ENCODE assay signal across 8 mouse cellular contexts in the genomic region with DNA sequence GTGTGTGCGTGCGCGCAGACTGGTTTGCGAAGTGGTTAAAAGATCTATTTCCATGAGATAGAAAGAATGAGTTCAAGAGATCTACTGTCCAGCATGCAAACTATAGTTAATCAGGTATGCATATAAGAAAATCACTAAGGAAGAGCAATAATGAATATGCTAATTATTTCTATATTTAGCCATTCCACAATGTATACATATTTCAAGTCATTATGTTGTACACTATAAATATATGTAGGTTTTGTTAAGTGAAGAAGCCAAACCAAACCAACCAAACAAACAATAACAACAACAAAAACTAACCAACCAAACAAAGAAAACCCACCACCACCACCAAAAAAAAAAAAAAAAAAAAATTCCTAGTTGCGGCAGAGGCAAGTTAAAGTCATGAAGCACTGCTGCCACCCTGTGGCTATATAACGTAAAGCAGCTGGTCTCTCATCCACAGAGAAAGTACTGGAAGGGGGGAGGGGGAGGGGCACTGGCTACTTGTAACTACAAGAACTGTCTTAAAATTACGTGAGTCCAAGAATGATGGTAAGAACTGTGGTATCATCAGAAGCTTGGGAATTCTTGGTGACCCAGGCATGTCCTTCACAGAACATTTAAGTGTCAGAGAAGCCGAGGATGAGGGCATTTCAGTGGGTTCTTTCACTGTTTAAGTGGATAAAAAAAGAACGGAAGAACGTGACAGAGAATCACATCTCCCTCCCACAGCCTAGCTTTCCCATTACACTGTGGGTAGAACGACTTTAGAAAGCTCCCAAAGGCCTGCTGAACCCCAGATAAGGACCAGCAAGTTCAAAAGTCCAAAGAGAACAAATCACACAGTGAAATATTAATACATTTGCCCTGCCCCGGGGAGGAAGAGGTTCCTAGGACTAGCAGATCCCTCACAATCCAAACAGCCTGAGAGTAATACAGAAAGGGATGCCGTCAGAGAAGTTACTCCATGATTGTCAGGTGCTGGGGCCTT. TPM values are rescaled to one million over a fixed set of nuclear protein-coding genes. Genes with fewer than 3 reads are reported as not detected.
DNase-seq lines count a peak whose midpoint lies in the region; ATAC-seq and TF ChIP-seq lines count a peak whose summit lies in the region.

No protein-coding gene starts in this region.

- no peaks in the 10 kb centered on the region for H3K27me3 ChIP-seq in kidney, embryonic 15.5 days
- H3K27me3 ChIP-seq in midbrain, embryonic 14.5 days (ENCODE audit: control insufficient read depth, insufficient read depth, low read length) = no peaks in the 10 kb centered on the region

- no peak overlapping the region for H3K4me3 ChIP-seq in kidney, embryonic 15.5 days (replicated peaks)
- no peak overlapping the region for H3K4me3 ChIP-seq in gastrocnemius, adult 2 months
- H3K4me3 ChIP-seq in midbrain, embryonic 14.5 days (replicated peaks; ENCODE audit: low read depth, low read length) = no peak overlapping the region

- no peak overlapping the region for H3K4me2 ChIP-seq in kidney, embryonic 15.5 days
- no peak overlapping the region for H3K4me2 ChIP-seq in midbrain, embryonic 14.5 days (ENCODE audit: low read length)

- intact Hi-C loops in gastrocnemius, adult 2 months (cut with DNase I) = loop anchor here (1.0 to 2.0 kb wide), 2 partner anchors 54 to 117 kb away; no protein-coding TSS in a partner anchor
- intact Hi-C loops in left cerebral cortex, postnatal 14 days (cut with DNase I) = loop anchor here (2.0 to 5.0 kb wide), 2 partner anchors 55 to 116 kb away; no protein-coding TSS in a partner anchor

- no peaks in the 10 kb centered on the region for H3K9me3 ChIP-seq in kidney, embryonic 15.5 days (replicated peaks)
- H3K9me3 ChIP-seq in midbrain, embryonic 14.5 days (ENCODE audit: control insufficient read depth, low read length) = no peaks in the 10 kb centered on the region

- WGBS in kidney, embryonic 15.5 days = 55% methylated on average over 13 of the region's 13 CpGs
- WGBS in midbrain, embryonic 14.5 days = 57% methylated on average over 13 of the region's 13 CpGs

- H3K36me3 ChIP-seq in kidney, embryonic 15.5 days = no peaks in the 10 kb centered on the region
- no peaks in the 10 kb centered on the region for H3K36me3 ChIP-seq in midbrain, embryonic 14.5 days (ENCODE audit: control insufficient read depth, insufficient read depth, low read length)

- peak; percentile 70 for TF ChIP-seq CTCF in gastrocnemius, adult 2 months (IDR thresholded peaks at IDR 0.05)

- ATAC-seq in kidney, embryonic 15.5 days (replicated peaks; ENCODE audit: low FRiP score) = no peak
- ATAC-seq in inflammation-experienced regulatory T-cells, adult 6 months = peak; percentile 79
- peak; percentile 75; the same call in 1 of the 2 replicates for ATAC-seq in midbrain, embryonic 14.5 days (ENCODE audit: low FRiP score, low TSS enrichment)

- H3K4me1 ChIP-seq in kidney, embryonic 15.5 days = no peaks in the 10 kb centered on the region
- H3K4me1 ChIP-seq in midbrain, embryonic 14.5 days (ENCODE audit: control insufficient read depth, insufficient read depth, low read length) = no peaks in the 10 kb centered on the region

- H3K9ac ChIP-seq in kidney, embryonic 15.5 days = no peak overlapping the region
- H3K9ac ChIP-seq in midbrain, embryonic 14.5 days (replicated peaks; ENCODE audit: low read length) = no peak overlapping the region

- H3K27ac ChIP-seq in kidney, embryonic 15.5 days = no peak overlapping the region
- no peak overlapping the region for H3K27ac ChIP-seq in gastrocnemius, adult 2 months
- H3K27ac ChIP-seq in midbrain, embryonic 14.5 days (replicated peaks; ENCODE audit: low read depth, low read length) = no peak overlapping the region

- peak; percentile 84 for DNase-seq in kidney, adult 18-20 months
- DNase-seq in cerebellum, postnatal 25 days = peak; percentile 68 to 86
- peak; percentile 74 for DNase-seq in gastrocnemius, adult 2 months
- peak; percentile 92 to 94 for DNase-seq in left cerebral cortex, postnatal 14 days (ENCODE audit: low spot score in 2 of 2)
- DNase-seq in midbrain, embryonic 14.5 days = peak; percentile 93
- peak; percentile 38 for DNase-seq in spleen, adult 12 weeks (ENCODE audit: low spot score)

RNA-seq across cellular contexts. Expression of a gene that starts 19.8 kb away (rescaled TPM):
- polyA plus RNA-seq in kidney, embryonic 15.5 days (2015; fragmentation: Nextera tagmentation; extraction: Ambion mirVana) = 96.8 and 103 TPM in 2 replicates
- total RNA-seq in gastrocnemius, adult 2 months (2021) = 10 to 100 TPM; 21.9 to 28.6 TPM
- polyA plus RNA-seq in inflammation-experienced regulatory T-cells, adult 6 months (2017; shearing (Covaris generic)) = 1 to 10 TPM; 8.0 to 9.7 (median 8.3) TPM
- total RNA-seq in left cerebral cortex, postnatal 14 days (2021) = 100 to 1,000 TPM; 103 to 105 TPM
- 70.4 and 80.1 TPM in 2 replicates for polyA plus RNA-seq in midbrain, embryonic 14.5 days (2014; fragmentation: Nextera tagmentation; extraction: Ambion mirVana)

RNA-seq across cellular contexts. Expression of a gene that starts 35.6 kb away (rescaled TPM):
- polyA plus RNA-seq in kidney, embryonic 15.5 days (2015; fragmentation: Nextera tagmentation; extraction: Ambion mirVana) = not detected in 2 replicates
- total RNA-seq in gastrocnemius, adult 2 months (2021) = not detected
- not detected for polyA plus RNA-seq in inflammation-experienced regulatory T-cells, adult 6 months (2017; shearing (Covaris generic))
- not detected for total RNA-seq in left cerebral cortex, postnatal 14 days (2021)
- polyA plus RNA-seq in midbrain, embryonic 14.5 days (2014; fragmentation: Nextera tagmentation; extraction: Ambion mirVana) = 0.28 and 1.3 TPM in 2 replicates

RNA-seq across cellular contexts. Expression of a gene that starts 39.3 kb away (rescaled TPM):
- polyA plus RNA-seq in kidney, embryonic 15.5 days (2015; fragmentation: Nextera tagmentation; extraction: Ambion mirVana) = 0.16 TPM in 1 of 2 replicates, not detected in the other
- total RNA-seq in gastrocnemius, adult 2 months (2021) = not detected
- polyA plus RNA-seq in inflammation-experienced regulatory T-cells, adult 6 months (2017; shearing (Covaris generic)) = not detected
- not detected for total RNA-seq in left cerebral cortex, postnatal 14 days (2021)
- not detected in 2 replicates for polyA plus RNA-seq in midbrain, embryonic 14.5 days (2014; fragmentation: Nextera tagmentation; extraction: Ambion mirVana)

Comparison
In these comparisons a context has a peak if more than half of its experiments do, and no peak if none do; other contexts are left out.
1. DNase-seq: peak in every context shown above with its lines; median percentile 93 in left cerebral cortex, postnatal 14 days; 93 in midbrain, embryonic 14.5 days; 84 in kidney, adult 18-20 months; 77 in cerebellum, postnatal 25 days; 74 in gastrocnemius, adult 2 months; 38 in spleen, adult 12 weeks.